Mouse (Mus musculus): ENCODE results near the gene Hoxc9. TPM values are rescaled to one million over a fixed set of nuclear protein-coding genes. Genes with fewer than 3 reads are reported as not detected.

Gene Hoxc9
- polyA plus RNA-seq, 1 experiment from 2014 or later, result not detected

- H3K4me3 ChIP-seq, result no peak overlapping the region
- H3K27me3 ChIP-seq, result peaks cover 99% of the 10 kb centered on the region
- no peaks in the 10 kb centered on the region for H3K36me3 ChIP-seq (ENCODE audit: poor library complexity, severe bottlenecking)
- 2% methylated on average over 12 of the region's 12 CpGs for WGBS
- H3K4me2 ChIP-seq, result no peak overlapping the region
- H3K27ac ChIP-seq, result no peak overlapping the region
- ATAC-seq, result no peak
- H3K4me1 ChIP-seq, result peaks cover 6% of the 10 kb centered on the region; the same call in 1 of the 2 replicates
- H3K9ac ChIP-seq, result no peak overlapping the region
- H3K9me3 ChIP-seq (replicated peaks), result no peaks in the 10 kb centered on the region
These were observed 5.5 kb upstream of the Hoxc9 start for GRCm38 (mm10) chr15:102970740-102971139.

GRCm38 (mm10) chr15:102972254-102972653, 4.0 kb upstream of the Hoxc9 start:
- H3K9me3 ChIP-seq (replicated peaks), result no peaks in the 10 kb centered on the region
- no peak overlapping the region for H3K27ac ChIP-seq
- H3K9ac ChIP-seq, result no peak overlapping the region
- no peaks in the 10 kb centered on the region for H3K36me3 ChIP-seq (ENCODE audit: poor library complexity, severe bottlenecking)
- H3K4me3 ChIP-seq, result no peak overlapping the region
- H3K4me2 ChIP-seq, result no peak overlapping the region
- no peaks in the 10 kb centered on the region for H3K4me1 ChIP-seq
- 2% methylated on average over 21 of the region's 21 CpGs for WGBS
- no peak for ATAC-seq
- H3K27me3 ChIP-seq, result peaks cover 99% of the 10 kb centered on the region

GRCm38 (mm10) chr15:102972753-102973152, 3.5 kb upstream of the Hoxc9 start:
- H3K27ac ChIP-seq, result no peak overlapping the region
- whole genome bisulfite sequencing, result 4% methylated on average over 6 of the region's 6 CpGs

GRCm38 (mm10) chr15:102975034-102975433, 1.2 kb upstream of the Hoxc9 start:
- Histone ChIP-seq H3K9me3 (replicated peaks) (no peaks in the 10 kb centered on the region), H3K9ac (no peak overlapping the region), H3K27ac (no peak overlapping the region), H3K4me2 (no peak overlapping the region), H3K4me1 (no peaks in the 10 kb centered on the region), H3K36me3 (ENCODE audit: poor library complexity, severe bottlenecking) (no peaks in the 10 kb centered on the region), H3K27me3 (peaks cover 100% of the 10 kb centered on the region), H3K4me3 (no peak overlapping the region)
- ATAC-seq, result no peak
- WGBS, result 3% methylated on average over 7 of the region's 7 CpGs

More at GRCm38 (mm10) chr15:102972753-102973152, 3.5 kb upstream of the Hoxc9 start:
- Histone ChIP-seq H3K9ac (no peak overlapping the region), H3K4me3 (no peak overlapping the region), H3K4me1 (no peaks in the 10 kb centered on the region), H3K9me3 (replicated peaks) (no peaks in the 10 kb centered on the region), H3K27me3 (peaks cover 99% of the 10 kb centered on the region), H3K4me2 (no peak overlapping the region), H3K36me3 (ENCODE audit: poor library complexity, severe bottlenecking) (no peaks in the 10 kb centered on the region)
- ATAC-seq, result no peak

GRCm38 (mm10) chr15:102975688-102976111, 539 bp upstream of the Hoxc9 start:
- no peak overlapping the region for H3K9ac ChIP-seq
- H3K27me3 ChIP-seq, result peaks cover 100% of the 10 kb centered on the region
- H3K27ac ChIP-seq, result no peak overlapping the region
- H3K9me3 ChIP-seq (replicated peaks), result no peaks in the 10 kb centered on the region
- ATAC-seq, result no peak
- H3K4me2 ChIP-seq, result no peak overlapping the region
- H3K36me3 ChIP-seq (ENCODE audit: poor library complexity, severe bottlenecking), result no peaks in the 10 kb centered on the region
- 1% methylated on average over 21 of the region's 21 CpGs for WGBS
- no peaks in the 10 kb centered on the region for H3K4me1 ChIP-seq
- no peak overlapping the region for H3K4me3 ChIP-seq

- Histone ChIP-seq H3K36me3 (ENCODE audit: poor library complexity, severe bottlenecking) (no peaks in the 10 kb centered on the region), H3K27me3 (peaks cover 100% of the 10 kb centered on the region), H3K4me3 (no peak overlapping the region; the same call in 1 of the 2 replicates), H3K4me2 (no peak overlapping the region), H3K9me3 (replicated peaks) (no peaks in the 10 kb centered on the region), H3K9ac (no peak overlapping the region), H3K27ac (no peak overlapping the region), H3K4me1 (peaks cover 7% of the 10 kb centered on the region)
- WGBS, result 0% methylated on average over 36 of the region's 37 CpGs
- ATAC-seq, result no peak
These were observed 588 bp downstream of the Hoxc9 start for GRCm38 (mm10) chr15:102976631-102977422.

GRCm38 (mm10) chr15:102977423-102977974, 1.3 kb downstream of the Hoxc9 start:
- Histone ChIP-seq H3K4me1 (peaks cover 8% of the 10 kb centered on the region), H3K36me3 (ENCODE audit: poor library complexity, severe bottlenecking) (no peaks in the 10 kb centered on the region), H3K4me2 (no peak overlapping the region), H3K27ac (no peak overlapping the region), H3K9ac (no peak overlapping the region), H3K27me3 (peaks cover 100% of the 10 kb centered on the region), H3K9me3 (replicated peaks) (no peaks in the 10 kb centered on the region), H3K4me3 (no peak overlapping the region; the same call in 1 of the 2 replicates)
- no peak for ATAC-seq
- 1% methylated on average over 15 of the region's 16 CpGs for WGBS

GRCm38 (mm10) chr15:102978615-102979515, 2.6 kb downstream of the Hoxc9 start:
- Histone ChIP-seq H3K4me3 (no peak overlapping the region), H3K27ac (no peak overlapping the region), H3K36me3 (ENCODE audit: poor library complexity, severe bottlenecking) (no peaks in the 10 kb centered on the region), H3K4me1 (peaks cover 8% of the 10 kb centered on the region), H3K4me2 (no peak overlapping the region), H3K9me3 (replicated peaks) (no peaks in the 10 kb centered on the region), H3K9ac (no peak overlapping the region), H3K27me3 (peaks cover 100% of the 10 kb centered on the region)
- under 1% methylated on average over 13 of the region's 13 CpGs for WGBS
- ATAC-seq, result no peak

GRCm38 (mm10) chr15:102979936-102980335, 3.7 kb downstream of the Hoxc9 start:
- H3K27ac ChIP-seq, result no peak overlapping the region
- peaks cover 8% of the 10 kb centered on the region for H3K4me1 ChIP-seq
- no peak overlapping the region for H3K9ac ChIP-seq
- H3K27me3 ChIP-seq, result peaks cover 100% of the 10 kb centered on the region
- WGBS, result 0% methylated on average over 1 of the region's 1 CpGs
- no peaks in the 10 kb centered on the region for H3K9me3 ChIP-seq (replicated peaks)
- H3K4me2 ChIP-seq, result no peak overlapping the region
- H3K4me3 ChIP-seq, result no peak overlapping the region
- no peak for ATAC-seq
- H3K36me3 ChIP-seq (ENCODE audit: poor library complexity, severe bottlenecking), result no peaks in the 10 kb centered on the region

- no peak for ATAC-seq
- H3K36me3 ChIP-seq (ENCODE audit: poor library complexity, severe bottlenecking), result no peaks in the 10 kb centered on the region
- H3K4me2 ChIP-seq, result no peak overlapping the region
- H3K9ac ChIP-seq, result no peak overlapping the region
- H3K4me1 ChIP-seq, result peaks cover 8% of the 10 kb centered on the region
- H3K27me3 ChIP-seq, result peaks cover 100% of the 10 kb centered on the region
- H3K9me3 ChIP-seq (replicated peaks), result no peaks in the 10 kb centered on the region
- WGBS, result 3% methylated on average over 11 of the region's 11 CpGs
- H3K27ac ChIP-seq, result no peak overlapping the region
- no peak overlapping the region for H3K4me3 ChIP-seq
These were observed 4.1 kb downstream of the Hoxc9 start for GRCm38 (mm10) chr15:102980352-102980751.

- Histone ChIP-seq H3K9me3 (replicated peaks) (no peaks in the 10 kb centered on the region), H3K4me1 (peaks cover 8% of the 10 kb centered on the region), H3K4me3 (0 out of 2 replicates have a peak overlapping the region, but pooled peaks have one; percentile 22), H3K36me3 (ENCODE audit: poor library complexity, severe bottlenecking) (no peaks in the 10 kb centered on the region), H3K27ac (no peak overlapping the region), H3K9ac (no peak overlapping the region), H3K27me3 (peaks cover 100% of the 10 kb centered on the region), H3K4me2 (peak overlapping the region; percentile 41)
- no peak for ATAC-seq
- 1% methylated on average over 14 of the region's 14 CpGs for WGBS
These were observed 4.7 kb downstream of the Hoxc9 start for GRCm38 (mm10) chr15:102980912-102981311.

Data from forebrain, embryonic 13.5 days (tissue).